Mouse (Mus musculus) hindbrain, postnatal 0 days (tissue): ENCODE measurements around the gene Tmem159. TPM values are rescaled to one million over a fixed set of nuclear protein-coding genes. Genes with fewer than 3 reads are reported as not detected.

Source experiments
- ATAC-seq: fragments of 200-750 bp; cut with Nextera tagmentation; 2 replicates; pipeline ENCODE4 v1.8.0; 2017; ENCODE audit warnings: mild to moderate bottlenecking, moderate TSS enrichment, moderate library complexity
- DNase-seq: peaks from one replicate; pipeline ENCODE4 v3.0.0-alpha.2; 2015; ENCODE audit warnings: low spot score
- H3K27ac ChIP-seq: fragments of 300-500 bp; sonication (generic); 2 replicates; pipeline ENCODE4 v1.5.1; 2014; ENCODE audit warnings: mild to moderate bottlenecking
- H3K27me3 ChIP-seq: fragments of 300-500 bp; sonication (generic); 2 replicates; pipeline ENCODE4 v1.6.1; 2014; ENCODE audit warnings: low read length, mixed read lengths; ENCODE audit not compliant: insufficient read depth
- H3K36me3 ChIP-seq: fragments of 300-500 bp; sonication (generic); 2 replicates; pipeline ENCODE4 v1.6.1; 2014; ENCODE audit warnings: low read length, mixed read lengths; ENCODE audit not compliant: insufficient read depth
- H3K4me1 ChIP-seq: fragments of 300-500 bp; sonication (generic); 2 replicates; pipeline ENCODE4 v1.6.1; 2014; ENCODE audit warnings: antibody characterized with exemption, low read length, mixed read lengths; ENCODE audit not compliant: insufficient read depth
- H3K4me2 ChIP-seq: fragments of 300-500 bp; sonication (generic); 2 replicates; pipeline ENCODE4 v1.6.1; 2014; ENCODE audit warnings: low read depth, mild to moderate bottlenecking, low read length, moderate library complexity, mixed read lengths
- H3K4me3 ChIP-seq: fragments of 300-500 bp; sonication (generic); 2 replicates; pipeline ENCODE4 v1.5.1; 2014; ENCODE audit warnings: low read length
- H3K9ac ChIP-seq: fragments of 300-500 bp; sonication (generic); replicated peaks from 2 replicates; pipeline ENCODE4 v1.6.1; 2014; ENCODE audit warnings: mild to moderate bottlenecking, low read length, moderate library complexity, mixed read lengths
- H3K9me3 ChIP-seq: fragments of 300-500 bp; sonication (generic); 2 replicates; pipeline ENCODE4 v1.6.1; 2016; ENCODE audit warnings: low read length, mixed read lengths
- CTCF ChIP-seq: IDR thresholded peaks from 2 replicates; pipeline ENCODE4 v1.5.1; 2016; ENCODE audit warnings: antibody characterized with exemption, control low read depth, low read depth
- WGBS: fragments of 180-500 bp; shearing (Covaris S2); extraction: QIAGEN DNeasy Blood & Tissue Kit; methylation state at CpG from one replicate; pipeline ENCODE4 v1.1.7; 2014; 5-methylcytosine and 5-hydroxymethylcytosine counted together
- polyA plus RNA-seq: library from polyadenylated mRNA; unstranded; fragments of >200 nt; fragmentation: Nextera tagmentation; extraction: Ambion mirVana; gene quantifications from 2 replicates; pipeline ENCODE4 v1.2.1, GENCODE M21; 2015
- total RNA-seq: library from RNA; depleted of rRNA; stranded (reverse); fragments of >200 nt; gene quantifications from 2 replicates; pipeline ENCODE4 v1.2.3, GENCODE M21; 2014; rRNA removed

The Tmem159 gene
- 20.2 and 21.4 TPM in 2 replicates for total RNA-seq
- 23.0 and 26.5 TPM in 2 replicates for polyA plus RNA-seq

GRCm38 (mm10) chr7:120102164-120102972, at the start of gene Tmem159:
TSS of gene Tmem159 (plus strand) at chr7:120102353.
- no peaks in the 10 kb centered on the region for H3K36me3 ChIP-seq
- ATAC-seq, result peak; percentile 86
- H3K4me1 ChIP-seq, result no peaks in the 10 kb centered on the region
- WGBS, result 1% methylated on average over 42 of the region's 42 CpGs
- H3K27me3 ChIP-seq, result no peaks in the 10 kb centered on the region
- TF ChIP-seq CTCF, result peak; percentile 18
- peak within 1 kb of the TSS; percentile 88 for H3K4me2 ChIP-seq
- H3K4me3 ChIP-seq, result peak within 1 kb of the TSS; percentile 57
- H3K9ac ChIP-seq, result peak within 1 kb of the TSS; percentile 51
- H3K27ac ChIP-seq, result no peak within 1 kb of the TSS
- no peaks in the 10 kb centered on the region for H3K9me3 ChIP-seq
- peak; percentile 81 for DNase-seq

- DNase-seq (no peak), ATAC-seq (no peak)
- Histone ChIP-seq H3K27ac (no peak overlapping the region), H3K4me3 (no peak overlapping the region), H3K9ac (no peak overlapping the region), H3K27me3 (no peaks in the 10 kb centered on the region), H3K4me2 (no peak overlapping the region), H3K9me3 (no peaks in the 10 kb centered on the region), H3K36me3 (no peaks in the 10 kb centered on the region), H3K4me1 (no peaks in the 10 kb centered on the region)
- WGBS, result 58% methylated on average over 2 of the region's 2 CpGs
- no peak for TF ChIP-seq CTCF
Measured at GRCm38 (mm10) chr7:120054016-120054415, 48.1 kb upstream of the Tmem159 start.

DNA sequence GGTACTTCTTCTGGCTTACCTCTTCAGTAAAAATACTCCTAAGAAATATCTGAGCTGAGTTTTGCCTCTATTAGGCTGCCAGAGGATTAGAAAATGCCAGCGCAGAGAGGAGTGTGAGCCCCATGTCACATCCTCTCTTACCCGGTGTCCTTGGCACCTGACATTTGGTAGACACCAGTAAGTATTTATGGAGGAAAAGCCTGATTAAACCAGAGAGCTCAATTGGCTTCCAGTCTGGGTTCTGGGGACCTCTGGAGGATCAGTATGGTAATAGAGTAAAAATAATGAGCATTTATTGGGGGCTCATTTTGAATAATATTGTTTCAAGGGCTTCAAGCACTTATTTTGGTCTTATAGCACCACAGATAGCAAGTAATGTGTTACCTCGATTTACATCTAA, 46.7 kb upstream of the Tmem159 start:
- Histone ChIP-seq H3K36me3 (no peaks in the 10 kb centered on the region), H3K4me2 (no peak overlapping the region), H3K9me3 (no peaks in the 10 kb centered on the region), H3K27me3 (no peaks in the 10 kb centered on the region), H3K4me1 (no peaks in the 10 kb centered on the region), H3K9ac (no peak overlapping the region), H3K27ac (no peak overlapping the region), H3K4me3 (no peak overlapping the region)
- 82% methylated on average over 3 of the region's 3 CpGs for WGBS
- peak; percentile 32; the same call in 1 of the 2 replicates for TF ChIP-seq CTCF
- ATAC-seq (no peak), DNase-seq (peak; percentile 20)

DNA sequence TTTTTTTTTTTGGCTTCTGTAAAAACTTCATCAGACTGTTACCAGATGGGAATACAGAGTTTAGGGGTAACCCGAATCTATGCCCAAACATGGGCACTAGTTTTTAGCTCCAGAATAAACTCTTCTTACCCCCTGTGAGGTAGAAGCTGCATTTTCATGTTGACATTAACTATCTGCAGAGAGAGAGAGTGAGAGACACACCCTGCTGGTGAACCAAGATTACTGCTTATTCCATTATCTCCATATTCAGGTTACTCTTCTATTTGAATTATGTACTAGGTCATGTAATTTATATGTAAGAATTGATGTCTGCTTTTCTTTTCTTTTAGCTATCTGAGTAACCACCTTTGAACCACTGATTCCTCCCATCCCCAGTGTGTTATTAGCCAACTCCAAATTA, 38.1 kb upstream of the Tmem159 start:
- no peak overlapping the region for H3K4me2 ChIP-seq
- H3K9me3 ChIP-seq, result no peaks in the 10 kb centered on the region
- DNase-seq (no peak), ATAC-seq (no peak)
- H3K9ac ChIP-seq, result no peak overlapping the region
- no peaks in the 10 kb centered on the region for H3K27me3 ChIP-seq
- 90% methylated on average over 1 of the region's 1 CpGs for WGBS
- TF ChIP-seq CTCF, result 0 out of 2 replicates have a peak, but pooled peaks have one; percentile 9
- H3K27ac ChIP-seq, result no peak overlapping the region
- no peaks in the 10 kb centered on the region for H3K36me3 ChIP-seq
- H3K4me1 ChIP-seq, result no peaks in the 10 kb centered on the region
- H3K4me3 ChIP-seq, result no peak overlapping the region

GRCm38 (mm10) chr7:120068114-120068513, 34.0 kb upstream of the Tmem159 start:
- TF ChIP-seq CTCF, result no peak
- H3K36me3 ChIP-seq, result no peaks in the 10 kb centered on the region
- ATAC-seq (no peak), DNase-seq (no peak)
- no peaks in the 10 kb centered on the region for H3K9me3 ChIP-seq
- no peaks in the 10 kb centered on the region for H3K4me1 ChIP-seq
- no peak overlapping the region for H3K27ac ChIP-seq
- no peak overlapping the region for H3K9ac ChIP-seq
- H3K4me3 ChIP-seq, result no peak overlapping the region
- H3K27me3 ChIP-seq, result no peaks in the 10 kb centered on the region
- 86% methylated on average over 3 of the region's 3 CpGs for WGBS
- no peak overlapping the region for H3K4me2 ChIP-seq

- Histone ChIP-seq H3K4me3 (no peak overlapping the region), H3K9me3 (no peaks in the 10 kb centered on the region), H3K9ac (no peak overlapping the region), H3K4me1 (no peaks in the 10 kb centered on the region), H3K4me2 (no peak overlapping the region), H3K36me3 (no peaks in the 10 kb centered on the region), H3K27me3 (no peaks in the 10 kb centered on the region), H3K27ac (no peak overlapping the region)
- DNase-seq (no peak), ATAC-seq (0 out of 2 replicates have a peak, but pooled peaks have one; percentile 55)
- 7% methylated on average over 3 of the region's 3 CpGs for WGBS
- no peak for TF ChIP-seq CTCF
Measured at GRCm38 (mm10) chr7:120069164-120069563, 33.0 kb upstream of the Tmem159 start.

- DNase-seq (no peak), ATAC-seq (no peak)
- Histone ChIP-seq H3K4me2 (no peak overlapping the region), H3K27me3 (no peaks in the 10 kb centered on the region), H3K9ac (no peak overlapping the region), H3K4me3 (no peak overlapping the region), H3K9me3 (no peaks in the 10 kb centered on the region), H3K4me1 (no peaks in the 10 kb centered on the region), H3K27ac (no peak overlapping the region), H3K36me3 (no peaks in the 10 kb centered on the region)
- TF ChIP-seq CTCF, result no peak
- WGBS, result 87% methylated on average over 3 of the region's 3 CpGs
Measured at GRCm38 (mm10) chr7:120080177-120080576, 22.0 kb upstream of the Tmem159 start.
